Mouse (Mus musculus) ES-E14 (cell line): ENCODE measurements around the gene Ogfrl1.

Source experiments
- CHD2 ChIP-seq: IDR thresholded peaks from 2 replicates; pipeline ENCODE4 v1.6.1; 2014; ENCODE audit warnings: mild to moderate bottlenecking, low read depth, low read length, inconsistent platforms
- MAFK ChIP-seq: IDR thresholded peaks from 2 replicates; pipeline ENCODE4 v1.6.1; 2014; ENCODE audit warnings: mild to moderate bottlenecking, low read depth, low read length, inconsistent platforms; ENCODE audit not compliant: insufficient read depth

- no peak for TF ChIP-seq MAFK
- TF ChIP-seq CHD2 = no peak
Measured at GRCm38 (mm10) chr1:23320591-23321195, 76.9 kb downstream of the Ogfrl1 start.
